Mouse (Mus musculus): ENCODE data around the gene Pygo2. TPM values are rescaled to one million over a fixed set of nuclear protein-coding genes. Genes with fewer than 3 reads are reported as not detected.

The Pygo2 gene
- polyA plus RNA-seq, 1 experiment: 38.7 TPM

DNA sequence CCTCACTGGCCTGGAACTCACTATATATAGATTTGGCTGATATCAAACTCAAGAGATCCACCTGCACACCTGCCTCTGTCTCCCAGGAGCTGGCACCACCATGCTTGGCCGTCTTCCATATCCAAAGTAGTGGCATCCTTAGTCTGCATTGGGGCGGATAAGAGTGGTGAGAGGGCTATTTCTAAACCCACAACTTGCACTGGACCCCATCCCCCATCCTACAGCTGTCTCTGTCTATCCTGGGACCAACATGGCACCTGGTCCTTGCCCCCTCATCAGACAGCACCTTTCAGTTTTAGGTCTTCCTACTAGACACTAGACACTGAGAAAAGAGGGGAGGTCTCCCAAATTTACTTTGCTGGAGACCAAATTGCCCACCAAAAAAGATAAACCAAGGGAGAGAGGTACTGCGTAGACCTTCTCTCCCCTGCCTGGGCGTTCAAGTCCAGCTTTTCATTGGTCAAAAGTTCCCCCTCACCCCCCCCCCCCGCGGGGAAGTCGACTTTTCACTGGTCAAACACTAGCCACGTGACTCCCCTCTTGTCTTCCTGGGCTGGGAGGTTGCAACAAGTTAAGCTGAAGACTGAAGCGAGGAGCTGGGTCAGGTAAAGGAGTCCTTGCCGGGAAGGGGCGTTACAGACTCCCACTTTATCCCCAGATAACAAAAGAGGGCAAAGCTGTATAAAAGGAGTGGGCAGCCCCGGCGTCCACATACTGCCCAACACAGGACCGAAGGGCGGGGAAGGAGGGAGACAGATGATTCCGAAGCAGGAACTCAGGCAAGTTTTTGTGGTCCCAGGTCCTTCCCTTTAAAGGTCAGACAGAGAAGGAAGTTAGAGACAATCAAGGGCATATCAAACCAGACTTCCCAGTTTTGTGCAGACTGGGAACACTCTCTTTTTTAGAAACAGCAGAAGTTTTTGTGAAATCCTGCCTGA is 6.4 kb downstream of the Pygo2 start, which contains the start of gene Pbxip1:
Pbxip1 (plus strand) TSS at position 531 of the 938 bp plus-strand sequence.
- TF ChIP-seq CTCF (IDR thresholded peaks at IDR 0.05; ENCODE audit: borderline replicate concordance, insufficient read depth, low read depth, low read length): no peak
- no peak for DNase-seq
- peak within 1 kb of the TSS; percentile 24 for H3K4me3 ChIP-seq (replicated peaks; ENCODE audit: insufficient read depth, low read depth, low read length)
- no peaks in the 10 kb centered on the region for H3K27me3 ChIP-seq (ENCODE audit: control insufficient read depth, insufficient read depth, low read length)
- H3K27ac ChIP-seq (ENCODE audit: insufficient read depth, low read length): no peak within 1 kb of the TSS
- peaks cover 13% of the 10 kb centered on the region for H3K4me1 ChIP-seq (ENCODE audit: control insufficient read depth, insufficient read depth, low read length)
- 10% methylated on average over 16 of the region's 16 CpGs for WGBS

DNA sequence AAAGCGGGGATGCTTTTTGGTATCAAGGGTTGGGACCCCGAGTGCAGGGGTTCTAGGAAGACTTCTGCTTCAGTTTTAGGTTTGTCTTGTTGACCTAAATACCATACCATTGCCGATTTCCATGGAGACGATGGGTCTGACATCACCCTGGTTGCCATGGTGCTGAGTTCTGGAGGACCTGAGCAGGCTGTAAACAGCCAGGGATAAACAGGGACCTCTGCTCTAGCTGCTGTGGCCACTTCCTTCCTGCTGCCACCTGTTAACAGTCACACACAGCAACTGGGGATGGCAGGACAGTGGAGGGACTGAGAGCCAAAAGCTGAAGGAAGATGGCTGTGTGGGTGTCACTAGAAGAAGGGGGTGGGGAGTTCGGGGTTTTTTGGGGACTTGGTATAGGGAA is 7.3 kb downstream of the Pygo2 start:
- Histone ChIP-seq H3K4me1 (ENCODE audit: control insufficient read depth, insufficient read depth, low read length) (peaks cover 8% of the 10 kb centered on the region; the same call in 1 of the 2 replicates), H3K27me3 (ENCODE audit: control insufficient read depth, insufficient read depth, low read length) (no peaks in the 10 kb centered on the region), H3K27ac (ENCODE audit: insufficient read depth, low read length) (no peak overlapping the region), H3K4me3 (replicated peaks; ENCODE audit: insufficient read depth, low read depth, low read length) (no peak overlapping the region)
- no peak for DNase-seq
- TF ChIP-seq CTCF (IDR thresholded peaks at IDR 0.05; ENCODE audit: borderline replicate concordance, insufficient read depth, low read depth, low read length) (no peak), POLR2A (IDR thresholded peaks at IDR 0.05; ENCODE audit: borderline replicate concordance, insufficient read depth, low read length) (no peak)
- WGBS: 23% methylated on average over 5 of the region's 5 CpGs

DNA sequence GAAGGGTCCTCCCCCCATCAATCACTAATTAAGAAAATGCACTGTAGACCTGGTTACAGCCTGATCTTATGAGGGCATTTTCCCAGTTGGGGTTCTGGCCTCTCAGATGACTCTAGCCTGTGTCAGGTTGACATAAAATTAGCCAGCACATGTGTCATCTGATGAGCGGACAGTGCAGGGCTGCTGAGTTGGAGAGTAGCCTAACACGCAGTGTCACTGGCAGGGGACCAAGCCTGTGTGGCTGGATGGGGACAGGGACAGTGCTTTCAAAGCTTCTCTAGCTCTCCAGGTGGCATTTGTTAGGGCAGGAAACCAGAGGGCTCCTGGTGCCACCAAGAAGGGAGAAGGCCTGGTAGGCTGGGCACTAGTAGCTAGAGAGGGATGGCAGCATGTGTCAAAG is 10.7 kb downstream of the Pygo2 start:
- 37% methylated on average over 2 of the region's 2 CpGs for WGBS
- TF ChIP-seq POLR2A (IDR thresholded peaks at IDR 0.05; ENCODE audit: borderline replicate concordance, insufficient read depth, low read length) (no peak), CTCF (IDR thresholded peaks at IDR 0.05; ENCODE audit: borderline replicate concordance, insufficient read depth, low read depth, low read length) (no peak)

DNA sequence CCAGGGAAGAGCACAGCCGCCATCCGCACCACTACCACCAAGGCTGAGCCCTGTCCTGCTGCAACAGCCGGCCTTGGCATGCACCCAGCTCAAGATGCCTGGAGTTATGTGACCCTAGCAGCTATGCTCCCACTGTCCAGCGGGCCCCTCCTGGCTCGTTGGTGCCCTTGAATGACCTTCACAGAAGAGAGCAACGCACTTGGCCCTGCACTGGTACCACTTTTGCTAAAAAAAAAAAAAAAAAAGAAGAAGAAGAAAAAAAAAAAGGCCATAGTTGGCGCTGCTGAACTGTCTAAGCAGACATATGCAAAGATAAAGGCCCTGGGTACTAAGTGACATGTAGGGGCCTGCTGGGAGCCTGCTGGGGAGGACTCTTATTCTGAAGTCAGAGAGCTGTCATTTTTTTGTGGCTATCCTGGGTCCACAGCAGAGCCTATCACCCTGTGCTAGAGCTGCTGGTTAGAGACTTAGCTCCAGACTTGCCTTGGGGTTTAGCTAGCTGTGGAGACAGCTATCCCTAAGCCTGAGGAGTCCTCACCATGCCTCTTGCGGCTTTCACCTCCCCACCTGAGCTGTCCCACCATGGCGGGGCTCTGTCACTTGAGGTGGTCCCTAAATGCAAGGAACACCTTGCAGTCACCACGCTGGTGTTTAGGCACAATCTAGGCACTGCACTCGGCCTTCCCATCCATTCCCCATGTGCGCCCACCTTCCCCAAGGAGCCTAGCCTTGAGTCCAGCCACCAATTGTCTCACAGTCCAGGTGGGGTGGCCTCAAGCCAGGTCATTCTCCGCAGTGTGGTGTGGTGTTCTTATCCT is 18.9 kb downstream of the Pygo2 start:
- H3K4me3 ChIP-seq (replicated peaks; ENCODE audit: insufficient read depth, low read depth, low read length): no peak overlapping the region
- no peak overlapping the region for H3K27ac ChIP-seq (ENCODE audit: insufficient read depth, low read length)
- DNase-seq: no peak
- H3K27me3 ChIP-seq (ENCODE audit: control insufficient read depth, insufficient read depth, low read length): no peaks in the 10 kb centered on the region
- WGBS: 54% methylated on average over 13 of the region's 13 CpGs
- H3K4me1 ChIP-seq (ENCODE audit: control insufficient read depth, insufficient read depth, low read length): peaks cover 4% of the 10 kb centered on the region; the same call in 1 of the 2 replicates
- no peak for TF ChIP-seq POLR2A (IDR thresholded peaks at IDR 0.05; ENCODE audit: borderline replicate concordance, insufficient read depth, low read length)
- TF ChIP-seq CTCF (IDR thresholded peaks at IDR 0.05; ENCODE audit: borderline replicate concordance, insufficient read depth, low read depth, low read length): no peak

More for the DNA sequence above, 10.7 kb downstream of the Pygo2 start:
- Histone ChIP-seq H3K27ac (ENCODE audit: insufficient read depth, low read length) (no peak overlapping the region), H3K4me1 (ENCODE audit: control insufficient read depth, insufficient read depth, low read length) (peaks cover 3% of the 10 kb centered on the region; the same call in 1 of the 2 replicates), H3K27me3 (ENCODE audit: control insufficient read depth, insufficient read depth, low read length) (no peaks in the 10 kb centered on the region), H3K4me3 (replicated peaks; ENCODE audit: insufficient read depth, low read depth, low read length) (no peak overlapping the region)
- DNase-seq: no peak

DNA sequence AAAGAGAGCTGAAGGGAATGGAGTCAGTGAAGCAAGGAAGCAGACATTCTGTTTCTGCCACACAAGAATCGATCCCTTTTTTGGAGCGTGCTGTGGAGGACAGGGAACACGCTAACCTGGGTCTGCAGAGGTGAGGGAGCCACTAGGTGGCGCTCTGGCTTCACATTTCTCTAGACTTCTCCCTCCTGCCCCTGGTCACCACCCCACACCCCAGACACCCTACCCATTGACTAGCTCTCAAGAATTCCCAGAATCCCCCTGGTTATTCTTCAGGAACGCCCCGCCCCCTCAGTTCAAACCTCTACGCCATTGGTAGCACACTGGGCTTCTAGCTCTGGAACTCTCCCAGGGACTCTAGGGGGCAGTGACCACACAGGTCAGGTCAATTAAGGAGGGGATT is 19.5 kb downstream of the Pygo2 start:
- H3K27me3 ChIP-seq (ENCODE audit: control insufficient read depth, insufficient read depth, low read length): no peaks in the 10 kb centered on the region
- WGBS: 22% methylated on average over 7 of the region's 7 CpGs
- H3K27ac ChIP-seq (ENCODE audit: insufficient read depth, low read length): no peak overlapping the region
- DNase-seq: peak; percentile 65 to 76
- peaks cover 4% of the 10 kb centered on the region; the same call in 1 of the 2 replicates for H3K4me1 ChIP-seq (ENCODE audit: control insufficient read depth, insufficient read depth, low read length)
- H3K4me3 ChIP-seq (replicated peaks; ENCODE audit: insufficient read depth, low read depth, low read length): no peak overlapping the region
- TF ChIP-seq POLR2A (IDR thresholded peaks at IDR 0.05; ENCODE audit: borderline replicate concordance, insufficient read depth, low read length) (no peak), CTCF (IDR thresholded peaks at IDR 0.05; ENCODE audit: borderline replicate concordance, insufficient read depth, low read depth, low read length) (peak; percentile 90)

DNA sequence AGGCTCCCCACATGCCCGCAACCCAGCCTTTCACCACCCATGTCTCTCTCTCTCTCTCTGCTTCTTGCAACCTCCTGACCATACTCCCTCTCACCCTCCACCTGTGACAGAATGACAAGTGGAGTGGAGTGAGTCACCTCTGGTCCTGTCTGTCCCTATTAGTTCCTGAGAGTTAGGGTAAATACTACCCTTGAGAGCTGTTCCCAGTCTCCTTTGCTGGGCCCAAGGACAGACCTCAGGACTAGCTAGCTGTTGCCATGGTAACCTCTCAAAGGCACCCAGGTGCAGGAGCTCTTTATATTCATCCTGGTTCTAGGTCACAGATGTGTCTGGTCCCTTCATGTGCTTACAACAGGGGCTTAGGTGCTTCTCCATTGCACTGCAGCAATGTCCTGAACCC is 21.9 kb downstream of the Pygo2 start:
- DNase-seq: no peak
- Histone ChIP-seq H3K4me3 (replicated peaks; ENCODE audit: insufficient read depth, low read depth, low read length) (no peak overlapping the region), H3K27ac (ENCODE audit: insufficient read depth, low read length) (no peak overlapping the region), H3K4me1 (ENCODE audit: control insufficient read depth, insufficient read depth, low read length) (peaks cover 4% of the 10 kb centered on the region; the same call in 1 of the 2 replicates), H3K27me3 (ENCODE audit: control insufficient read depth, insufficient read depth, low read length) (no peaks in the 10 kb centered on the region)
- 97% methylated on average over 1 of the region's 1 CpGs for whole genome bisulfite sequencing
- TF ChIP-seq CTCF (IDR thresholded peaks at IDR 0.05; ENCODE audit: borderline replicate concordance, insufficient read depth, low read depth, low read length) (no peak), POLR2A (IDR thresholded peaks at IDR 0.05; ENCODE audit: borderline replicate concordance, insufficient read depth, low read length) (no peak)

DNA sequence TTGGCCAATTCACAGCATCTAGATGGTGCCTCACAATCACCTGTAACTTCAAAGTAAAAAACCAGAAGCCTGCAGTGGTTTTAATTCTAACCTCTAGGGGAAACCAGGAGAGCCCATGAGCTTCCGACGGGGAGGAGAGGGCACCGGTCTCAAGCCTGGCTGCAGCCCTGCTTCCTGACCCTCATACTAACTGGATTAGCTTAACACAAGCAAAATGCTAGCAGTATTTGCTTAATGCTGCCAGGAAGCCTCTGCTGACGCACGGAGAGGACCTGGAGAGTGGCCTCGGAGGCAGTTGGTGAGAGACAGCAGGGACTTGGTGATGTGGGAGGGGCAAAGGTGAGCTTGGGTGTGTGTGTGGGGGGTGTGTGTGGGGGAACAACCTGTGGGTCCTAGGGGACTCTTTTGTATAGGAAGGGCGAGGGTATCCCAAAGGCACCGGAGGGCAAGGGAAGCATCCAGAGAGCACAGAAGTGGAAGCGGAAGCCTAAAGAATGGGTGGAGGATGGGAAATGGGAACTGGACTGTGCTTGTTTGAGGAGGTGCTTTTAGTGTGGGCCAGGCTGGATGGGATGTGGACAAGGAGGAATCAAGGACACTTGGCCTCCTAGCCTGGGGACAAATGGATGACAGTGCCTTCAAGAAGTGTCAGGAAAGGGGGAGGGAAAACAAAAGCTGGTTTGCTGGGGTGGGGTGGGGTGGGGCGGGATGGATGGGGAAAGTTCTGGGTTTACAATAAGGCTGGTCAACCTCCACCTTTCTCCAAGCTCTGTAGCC is 24.6 kb downstream of the Pygo2 start, which contains the start of gene Pmvk:
Pmvk (plus strand) TSS at position 141 of the 777 bp plus-strand sequence.
- Histone ChIP-seq H3K27ac (ENCODE audit: insufficient read depth, low read length) (no peak within 1 kb of the TSS), H3K27me3 (ENCODE audit: control insufficient read depth, insufficient read depth, low read length) (no peaks in the 10 kb centered on the region), H3K4me1 (ENCODE audit: control insufficient read depth, insufficient read depth, low read length) (no peaks in the 10 kb centered on the region), H3K4me3 (replicated peaks; ENCODE audit: insufficient read depth, low read depth, low read length) (no peak within 1 kb of the TSS)
- DNase-seq: no peak
- TF ChIP-seq CTCF (IDR thresholded peaks at IDR 0.05; ENCODE audit: borderline replicate concordance, insufficient read depth, low read depth, low read length) (no peak), POLR2A (IDR thresholded peaks at IDR 0.05; ENCODE audit: borderline replicate concordance, insufficient read depth, low read length) (no peak)
- 63% methylated on average over 10 of the region's 10 CpGs for WGBS
